Mouse (Mus musculus) neural tube, embryonic 14.5 days (tissue): ENCODE results near the gene Apbb2. TPM values are rescaled to one million over a fixed set of nuclear protein-coding genes. Genes with fewer than 3 reads are reported as not detected.

ENCODE experiments used
- ATAC-seq: fragments of 200-750 bp; cut with Nextera tagmentation; 2 replicates; pipeline ENCODE4 v1.8.0; 2017; ENCODE audit warnings: low read depth, mild to moderate bottlenecking, moderate TSS enrichment, moderate library complexity
- H3K27ac ChIP-seq: fragments of 300-500 bp; sonication (generic); 2 replicates; pipeline ENCODE4 v1.5.1; 2014; ENCODE audit warnings: low read depth, mild to moderate bottlenecking, control low read depth, low read length, moderate library complexity, mixed read lengths
- H3K27me3 ChIP-seq: fragments of 300-500 bp; sonication (generic); 2 replicates; pipeline ENCODE4 v1.6.1; 2014; ENCODE audit warnings: low read length; ENCODE audit not compliant: control insufficient read depth, insufficient read depth
- H3K36me3 ChIP-seq: fragments of 300-500 bp; sonication (generic); 2 replicates; pipeline ENCODE4 v1.6.1; 2014; ENCODE audit warnings: low read length, mixed read lengths; ENCODE audit not compliant: control insufficient read depth, insufficient read depth
- H3K4me1 ChIP-seq: fragments of 300-500 bp; sonication (generic); 2 replicates; pipeline ENCODE4 v1.6.1; 2014; ENCODE audit warnings: low read length; ENCODE audit not compliant: control insufficient read depth, insufficient read depth
- H3K4me2 ChIP-seq: fragments of 300-500 bp; sonication (generic); 2 replicates; pipeline ENCODE4 v1.6.1; 2014; ENCODE audit warnings: mild to moderate bottlenecking, low read depth, low read length, control low read depth
- H3K4me3 ChIP-seq: fragments of 300-500 bp; sonication (generic); 2 replicates; pipeline ENCODE4 v1.5.1; 2014; ENCODE audit warnings: low read depth, low read length, control low read depth, mixed read lengths
- H3K9ac ChIP-seq: fragments of 300-500 bp; sonication (generic); replicated peaks from 2 replicates; pipeline ENCODE4 v1.6.1; 2014; ENCODE audit warnings: low read depth, mild to moderate bottlenecking, control low read depth, low read length, mixed read lengths
- H3K9me3 ChIP-seq: fragments of 300-500 bp; sonication (generic); 2 replicates; pipeline ENCODE4 v1.6.1; 2016; ENCODE audit warnings: low read length; ENCODE audit not compliant: control insufficient read depth
- WGBS: fragments of 180-500 bp; shearing (Covaris S2); extraction: QIAGEN DNeasy Blood & Tissue Kit; methylation state at CpG from one replicate; pipeline ENCODE4 v1.1.7; 2014; 5-methylcytosine and 5-hydroxymethylcytosine counted together
- polyA plus RNA-seq: library from polyadenylated mRNA; unstranded; fragments of >200 nt; fragmentation: Nextera tagmentation; extraction: Ambion mirVana; gene quantifications from 2 replicates; pipeline ENCODE4 v1.2.1, GENCODE M21; 2014

The Apbb2 gene
- polyA plus RNA-seq, 1 experiment from 2014 or later = 132 TPM

DNA sequence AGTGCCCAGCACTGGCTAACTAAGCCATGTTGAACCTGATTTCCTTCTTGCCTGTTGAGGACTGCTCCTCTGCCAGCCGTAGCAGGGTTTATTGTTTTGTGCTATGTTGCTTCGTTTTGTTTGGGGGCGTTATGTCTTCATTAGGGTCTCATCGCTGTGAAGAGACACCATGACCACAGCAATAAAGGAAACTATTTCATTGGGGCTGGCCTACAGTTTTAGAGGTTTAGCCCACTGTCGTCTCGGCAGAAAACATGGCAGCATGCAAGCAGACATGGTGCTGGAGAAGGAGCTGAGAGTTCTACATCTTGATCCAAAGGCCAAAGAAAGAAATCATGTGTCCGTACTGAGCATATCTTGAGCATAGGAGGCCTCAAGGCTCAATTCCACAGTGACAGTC is 119.0 kb downstream of the Apbb2 start:
- Histone ChIP-seq H3K27me3 (no peaks in the 10 kb centered on the region), H3K4me3 (no peak overlapping the region), H3K9ac (no peak overlapping the region), H3K4me1 (peaks cover 16% of the 10 kb centered on the region; the same call in 1 of the 2 replicates), H3K36me3 (no peaks in the 10 kb centered on the region), H3K4me2 (no peak overlapping the region), H3K27ac (no peak overlapping the region), H3K9me3 (no peaks in the 10 kb centered on the region)
- no peak for ATAC-seq
- 87% methylated on average over 7 of the region's 7 CpGs for WGBS

DNA sequence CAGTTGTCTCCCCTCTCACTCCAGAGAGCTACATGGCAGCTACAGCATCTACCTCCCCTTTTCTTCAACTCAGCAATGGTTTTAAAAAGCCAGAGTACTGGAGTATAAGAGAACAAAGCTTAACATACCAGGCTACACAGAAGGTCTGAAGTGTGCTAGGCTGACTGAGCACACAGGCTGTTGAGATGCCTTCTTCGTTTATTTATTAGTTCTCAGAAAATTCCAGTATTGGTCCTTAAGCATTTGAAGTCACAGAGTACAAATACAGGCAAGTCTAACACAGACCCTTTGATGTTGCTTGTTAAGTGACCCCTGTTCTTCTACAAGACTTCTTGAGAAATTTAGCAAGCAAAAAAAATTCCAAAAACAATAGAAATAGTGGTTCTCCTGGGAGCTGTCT is 120.4 kb downstream of the Apbb2 start:
- ATAC-seq = no peak
- peaks cover 6% of the 10 kb centered on the region; the same call in 1 of the 2 replicates for H3K4me1 ChIP-seq
- no peaks in the 10 kb centered on the region for H3K27me3 ChIP-seq
- WGBS = 62% methylated on average over 1 of the region's 1 CpGs
- no peak overlapping the region for H3K27ac ChIP-seq
- no peaks in the 10 kb centered on the region for H3K36me3 ChIP-seq
- no peak overlapping the region for H3K9ac ChIP-seq
- no peak overlapping the region for H3K4me3 ChIP-seq
- no peaks in the 10 kb centered on the region for H3K9me3 ChIP-seq
- H3K4me2 ChIP-seq = no peak overlapping the region

DNA sequence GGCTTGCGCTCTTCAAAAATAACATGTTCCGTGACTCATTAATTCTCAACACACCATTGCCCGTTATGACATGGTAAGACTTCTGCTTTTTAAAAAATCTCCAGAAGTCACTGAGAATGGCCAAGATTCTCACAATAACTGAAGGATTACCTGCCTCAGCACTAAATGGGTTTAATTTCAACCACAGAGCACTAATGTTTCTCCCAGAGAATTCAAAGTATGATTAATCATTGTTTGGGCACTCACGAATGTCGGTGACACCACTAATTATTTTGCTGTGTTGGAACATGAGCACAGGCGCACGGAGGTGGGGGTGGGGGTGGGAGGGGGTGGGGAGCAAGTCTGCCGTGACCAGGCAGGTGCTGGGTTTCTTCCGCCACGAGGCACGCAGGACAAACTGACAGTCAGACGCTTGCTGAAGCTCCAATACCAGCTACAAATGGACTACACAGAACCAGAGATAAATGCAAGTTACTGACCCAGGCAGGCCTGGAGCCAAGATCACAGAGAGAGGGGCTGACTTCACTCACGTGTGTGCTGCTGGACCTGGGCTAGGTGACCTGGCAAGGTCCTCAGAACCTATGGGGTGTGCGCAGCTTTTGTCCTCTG is 121.0 kb downstream of the Apbb2 start:
- Histone ChIP-seq H3K9me3 (no peaks in the 10 kb centered on the region), H3K4me2 (no peak overlapping the region), H3K36me3 (no peaks in the 10 kb centered on the region), H3K4me3 (no peak overlapping the region), H3K4me1 (peaks cover 8% of the 10 kb centered on the region; the same call in 1 of the 2 replicates), H3K27me3 (no peaks in the 10 kb centered on the region), H3K9ac (no peak overlapping the region), H3K27ac (no peak overlapping the region)
- ATAC-seq = no peak
- WGBS = 59% methylated on average over 14 of the region's 14 CpGs

DNA sequence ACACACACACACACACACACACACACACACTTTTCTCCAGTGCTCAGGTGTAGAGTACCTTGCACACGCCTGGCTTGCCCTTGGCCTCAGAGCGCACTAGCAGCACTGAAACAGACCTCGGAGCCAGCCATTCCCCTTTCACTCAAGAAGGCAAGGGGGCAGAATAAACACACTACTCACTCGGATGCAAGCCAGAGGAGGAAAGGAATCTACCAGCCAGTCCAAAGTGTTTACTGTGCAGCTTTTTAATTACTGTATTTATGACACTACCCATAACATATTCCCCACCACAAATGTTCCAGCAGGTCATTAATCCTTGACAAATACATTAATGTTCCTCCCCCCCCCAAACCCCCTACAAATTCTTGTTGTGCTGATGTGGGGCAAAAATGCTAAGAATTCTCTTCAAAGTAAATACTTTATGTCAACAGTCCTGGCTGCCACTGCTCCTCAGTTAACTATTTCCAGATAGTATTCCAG is 121.7 kb downstream of the Apbb2 start:
- Histone ChIP-seq H3K27me3 (no peaks in the 10 kb centered on the region), H3K27ac (no peak overlapping the region), H3K9ac (no peak overlapping the region), H3K4me2 (no peak overlapping the region), H3K36me3 (no peaks in the 10 kb centered on the region), H3K4me3 (no peak overlapping the region), H3K4me1 (peaks cover 8% of the 10 kb centered on the region; the same call in 1 of the 2 replicates), H3K9me3 (no peaks in the 10 kb centered on the region)
- no peak for ATAC-seq
- WGBS = 49% methylated on average over 4 of the region's 4 CpGs

DNA sequence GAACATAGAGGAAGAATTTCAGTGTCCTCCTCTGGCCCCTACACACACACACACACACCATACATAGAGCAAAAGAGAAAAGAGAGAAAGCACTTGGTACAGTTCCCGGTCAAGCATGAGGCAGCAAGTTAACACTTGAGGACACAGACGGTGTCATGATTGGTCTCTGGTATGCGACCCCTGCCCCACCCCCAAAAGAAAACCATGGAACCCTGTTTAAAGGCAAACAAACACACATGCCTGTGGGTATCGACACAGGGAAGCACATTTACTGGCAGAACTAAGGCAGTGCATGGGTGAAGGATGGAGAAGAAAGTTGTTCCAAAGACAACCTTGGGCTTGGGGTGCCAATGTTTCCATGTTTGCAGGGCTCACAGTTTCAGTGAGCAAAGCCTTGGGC is 123.9 kb downstream of the Apbb2 start:
- Histone ChIP-seq H3K9ac (no peak overlapping the region), H3K27ac (no peak overlapping the region), H3K4me3 (no peak overlapping the region), H3K36me3 (no peaks in the 10 kb centered on the region), H3K9me3 (no peaks in the 10 kb centered on the region), H3K27me3 (no peaks in the 10 kb centered on the region), H3K4me2 (no peak overlapping the region), H3K4me1 (peaks cover 8% of the 10 kb centered on the region; the same call in 1 of the 2 replicates)
- WGBS = 60% methylated on average over 4 of the region's 4 CpGs
- ATAC-seq = no peak

DNA sequence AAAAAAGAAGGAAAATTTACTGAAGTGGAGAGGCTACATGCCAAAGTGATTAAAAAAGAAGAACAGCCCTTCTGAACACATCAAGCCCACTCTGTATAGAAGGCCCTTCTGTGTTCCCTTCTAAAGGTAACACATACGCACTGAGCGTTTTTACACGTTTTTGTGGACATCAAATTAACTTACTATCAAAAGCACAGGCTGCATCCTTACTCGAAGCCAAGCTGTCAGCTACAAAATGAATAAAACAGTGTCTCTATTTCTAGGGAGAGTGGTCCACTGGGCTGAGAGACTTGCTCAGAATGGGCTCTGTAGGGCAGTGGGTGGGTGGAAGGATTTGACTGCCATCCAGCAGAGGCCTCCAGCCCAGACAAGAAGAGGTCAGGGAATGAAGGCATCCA is 126.0 kb downstream of the Apbb2 start:
- Histone ChIP-seq H3K9ac (no peak overlapping the region), H3K27ac (no peak overlapping the region), H3K27me3 (no peaks in the 10 kb centered on the region), H3K4me3 (no peak overlapping the region), H3K36me3 (no peaks in the 10 kb centered on the region), H3K4me2 (no peak overlapping the region), H3K9me3 (no peaks in the 10 kb centered on the region), H3K4me1 (peaks cover 3% of the 10 kb centered on the region; the same call in 1 of the 2 replicates)
- ATAC-seq = no peak
- 62% methylated on average over 4 of the region's 4 CpGs for WGBS

DNA sequence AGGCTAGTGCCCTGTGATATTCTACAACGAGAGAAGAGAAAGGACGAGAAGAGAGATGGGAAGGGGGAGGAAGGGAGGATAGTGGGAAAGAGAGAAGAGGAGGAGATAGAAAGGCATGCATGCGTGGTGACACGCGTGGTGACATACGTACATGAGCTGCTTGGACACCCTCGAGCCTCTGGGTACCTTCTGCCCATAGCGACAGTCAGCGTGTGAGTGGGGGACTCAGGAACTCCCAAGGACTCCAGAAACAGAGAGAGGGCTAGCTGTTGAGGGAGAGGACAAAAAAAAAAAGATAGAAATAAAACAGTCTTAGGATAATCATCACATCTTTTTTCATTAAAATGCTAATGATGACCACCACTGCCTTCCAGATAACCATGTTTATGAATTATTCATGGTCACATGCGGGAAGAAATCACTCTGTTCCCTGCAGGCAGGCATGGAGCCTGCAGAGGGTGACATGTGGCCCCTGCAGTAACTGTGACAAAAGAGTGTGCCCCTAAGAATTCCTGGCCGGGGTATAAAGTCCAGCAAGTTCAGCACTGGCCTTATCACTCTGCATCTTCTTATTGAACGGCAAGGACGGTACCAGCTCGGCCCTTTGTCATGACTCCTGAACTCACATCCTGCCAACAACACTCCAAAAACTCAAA is 126.5 kb downstream of the Apbb2 start:
- WGBS = 55% methylated on average over 14 of the region's 14 CpGs
- no peak for ATAC-seq
- Histone ChIP-seq H3K36me3 (no peaks in the 10 kb centered on the region), H3K9me3 (no peaks in the 10 kb centered on the region), H3K27me3 (no peaks in the 10 kb centered on the region), H3K4me1 (0 out of 2 replicates have a peak, but pooled peaks cover 2% of the 10 kb centered on the region), H3K4me2 (no peak overlapping the region), H3K4me3 (no peak overlapping the region), H3K9ac (no peak overlapping the region), H3K27ac (no peak overlapping the region)

DNA sequence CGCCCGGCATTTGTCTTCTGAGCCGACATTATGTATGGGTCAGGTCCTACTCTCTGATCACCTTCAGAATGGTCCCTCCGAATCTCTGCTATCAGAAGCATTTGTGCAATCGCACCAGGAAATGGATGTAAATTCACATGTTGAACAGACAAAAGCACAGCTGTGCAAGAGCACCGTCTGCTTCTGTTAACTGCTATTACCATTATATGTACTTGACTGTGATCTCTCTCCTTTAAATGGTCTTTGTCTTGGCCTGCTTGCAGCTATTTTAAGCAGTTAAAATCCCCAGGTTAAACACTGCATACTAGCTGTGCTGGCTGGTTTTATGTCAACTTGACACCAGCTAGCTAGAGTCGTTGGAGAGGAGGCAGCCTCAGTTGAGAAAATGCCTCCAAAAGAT is 132.6 kb downstream of the Apbb2 start:
- Histone ChIP-seq H3K27ac (no peak overlapping the region), H3K4me2 (no peak overlapping the region), H3K27me3 (no peaks in the 10 kb centered on the region), H3K36me3 (no peaks in the 10 kb centered on the region), H3K4me1 (0 out of 2 replicates have a peak, but pooled peaks cover 2% of the 10 kb centered on the region), H3K9ac (no peak overlapping the region), H3K9me3 (no peaks in the 10 kb centered on the region), H3K4me3 (no peak overlapping the region)
- WGBS = 24% methylated on average over 7 of the region's 7 CpGs
- ATAC-seq = no peak

DNA sequence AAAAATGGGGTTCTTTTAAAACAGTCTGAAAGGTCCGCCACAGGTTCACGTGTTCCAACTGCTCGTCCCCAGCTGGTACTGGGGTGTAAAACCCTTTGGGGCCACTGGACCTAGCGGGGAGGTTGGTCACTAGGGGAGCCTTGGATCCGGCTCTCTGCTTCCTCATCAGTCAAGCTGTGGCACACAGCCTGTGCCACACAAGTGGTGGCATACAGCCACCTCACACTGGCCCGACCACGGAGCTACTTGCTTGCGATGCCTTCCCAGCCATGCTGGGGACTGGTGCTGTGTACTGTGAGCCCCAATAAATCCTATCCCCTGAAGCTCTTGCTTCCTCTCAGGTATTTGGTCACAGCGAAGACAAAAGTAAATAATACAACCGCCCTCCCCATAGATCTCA is 142.3 kb downstream of the Apbb2 start:
- Histone ChIP-seq H3K4me2 (no peak overlapping the region), H3K9me3 (no peaks in the 10 kb centered on the region), H3K4me1 (peaks cover 9% of the 10 kb centered on the region; the same call in 1 of the 2 replicates), H3K4me3 (no peak overlapping the region), H3K27ac (no peak overlapping the region), H3K36me3 (no peaks in the 10 kb centered on the region), H3K27me3 (no peaks in the 10 kb centered on the region), H3K9ac (no peak overlapping the region)
- ATAC-seq = no peak
- WGBS = 87% methylated on average over 10 of the region's 10 CpGs
